Mouse (Mus musculus) C2C12 (cell line): Measurements from ENCODE around the gene Acly.

Experiments
- CEBPB ChIP-seq: IDR thresholded peaks from one replicate; pipeline ENCODE4 v1.6.1; 2011; ENCODE audit warnings: low read depth, mild to moderate bottlenecking, control low read depth, moderate library complexity
- CTCF ChIP-seq: IDR thresholded peaks from one replicate; pipeline ENCODE4 v1.5.1; 2011; ENCODE audit not compliant: control insufficient read depth, insufficient read depth, insufficient read length
- FOSL1 ChIP-seq: IDR thresholded peaks from one replicate; pipeline ENCODE4 v1.8.0; 2011; ENCODE audit warnings: mild to moderate bottlenecking, low read length; ENCODE audit not compliant: poor library complexity, insufficient read depth, severe bottlenecking
- MAX ChIP-seq: IDR thresholded peaks from one replicate; pipeline ENCODE4 v1.6.1; 2011; ENCODE audit warnings: mild to moderate bottlenecking, control low read depth
- MYOD1 ChIP-seq: IDR thresholded peaks from one replicate; pipeline ENCODE4 v1.6.1; 2011; ENCODE audit warnings: low read depth; ENCODE audit not compliant: control insufficient read depth, insufficient read length
- MYOG ChIP-seq: IDR thresholded peaks from one replicate; pipeline ENCODE4 v1.6.1; 2011; ENCODE audit not compliant: control insufficient read depth, insufficient read length; ENCODE audit errors: extremely low read depth
- USF1 ChIP-seq: IDR thresholded peaks from one replicate; pipeline ENCODE4 v1.6.1; 2011; ENCODE audit warnings: low read depth, mild to moderate bottlenecking, control low read depth, moderate library complexity

DNA sequence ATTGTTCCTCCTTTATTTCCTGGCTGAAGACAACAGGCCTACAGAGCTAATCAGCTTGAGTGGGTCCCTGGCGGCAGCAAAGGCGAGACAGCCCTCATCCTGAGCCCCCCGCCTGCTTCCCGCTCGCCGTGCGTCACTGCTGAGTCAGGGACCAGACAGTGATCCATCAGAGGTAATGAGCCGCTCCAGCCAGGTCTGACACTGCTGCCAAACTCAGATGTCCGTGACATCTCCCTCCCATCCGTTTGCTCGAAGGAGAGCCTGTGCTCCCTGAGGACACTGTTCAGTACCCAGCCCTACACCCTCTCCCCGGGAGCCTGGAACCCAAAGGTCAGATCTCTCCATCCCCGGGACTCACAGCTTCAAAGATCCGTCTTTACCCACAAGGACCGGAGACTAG lies 7.0 kb downstream of the Acly start:
- no peak for TF ChIP-seq CTCF
- no peak for TF ChIP-seq CEBPB
- TF ChIP-seq USF1: no peak
- TF ChIP-seq MAX: no peak
- TF ChIP-seq FOSL1: no peak
- TF ChIP-seq MYOG: no peak
- no peak for TF ChIP-seq MYOD1
